Mouse (Mus musculus): Measurements from ENCODE around the gene Slc2a6. TPM values are rescaled to one million over a fixed set of nuclear protein-coding genes. Genes with fewer than 3 reads are reported as not detected.

The Slc2a6 gene
- polyA plus RNA-seq, 1 experiment, result 1.8 TPM

- WGBS, result 76% methylated on average over 4 of the region's 4 CpGs
These were observed 21.5 kb downstream of the Slc2a6 start for GRCm38 (mm10) chr2:27006255-27006654.

DNA sequence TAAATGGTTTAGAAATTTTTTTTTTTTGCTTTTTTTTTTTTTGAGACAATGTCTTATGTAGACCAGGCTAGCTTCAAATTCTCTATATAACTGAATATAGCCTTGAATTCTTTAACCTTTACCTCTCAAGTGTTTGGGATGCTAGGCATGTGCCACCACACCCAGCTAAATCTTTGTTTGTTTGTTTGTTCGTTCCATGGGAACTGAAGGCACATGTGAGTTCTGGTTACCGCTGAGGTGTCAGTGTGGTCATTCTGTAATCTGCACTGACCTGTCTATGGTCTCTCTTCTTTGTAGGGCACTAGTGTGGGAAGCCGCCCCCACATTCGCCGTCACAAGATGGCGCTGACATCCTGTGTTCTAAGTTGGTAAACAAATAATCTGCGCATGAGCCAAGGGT lies 29.8 kb downstream of the Slc2a6 start:
- no peak for DNase-seq
- no peak overlapping the region for H3K4me3 ChIP-seq (ENCODE audit: insufficient read depth, low read depth, low read length)
- 85% methylated on average over 7 of the region's 7 CpGs for WGBS
- no peaks in the 10 kb centered on the region for H3K27me3 ChIP-seq (replicated peaks; ENCODE audit: control insufficient read depth, insufficient read depth, low read length)
- no peak overlapping the region for H3K27ac ChIP-seq (ENCODE audit: insufficient read depth, low read depth, low read length)
- H3K4me1 ChIP-seq (ENCODE audit: control insufficient read depth, insufficient read depth, low read length), result no peaks in the 10 kb centered on the region
- H3K36me3 ChIP-seq (ENCODE audit: control insufficient read depth, insufficient read depth, low read length), result no peaks in the 10 kb centered on the region
- TF ChIP-seq CTCF (conservative IDR thresholded peaks at IDR 0.05; ENCODE audit: insufficient read depth, insufficient read length, low read depth, low read length), result no peak
- TF ChIP-seq POLR2A (IDR thresholded peaks at IDR 0.05; ENCODE audit: low read depth, low read length), result no peak

More at GRCm38 (mm10) chr2:27006255-27006654, 21.5 kb downstream of the Slc2a6 start:
- TF ChIP-seq POLR2A (IDR thresholded peaks at IDR 0.05; ENCODE audit: low read depth, low read length) (no peak), CTCF (conservative IDR thresholded peaks at IDR 0.05; ENCODE audit: insufficient read depth, insufficient read length, low read depth, low read length) (no peak)
- no peaks in the 10 kb centered on the region for H3K36me3 ChIP-seq (ENCODE audit: control insufficient read depth, insufficient read depth, low read length)
- peaks cover 14% of the 10 kb centered on the region; the same call in 1 of the 2 replicates for H3K4me1 ChIP-seq (ENCODE audit: control insufficient read depth, insufficient read depth, low read length)
- no peak for DNase-seq
- no peak overlapping the region for H3K27ac ChIP-seq (ENCODE audit: insufficient read depth, low read depth, low read length)
- no peaks in the 10 kb centered on the region for H3K27me3 ChIP-seq (replicated peaks; ENCODE audit: control insufficient read depth, insufficient read depth, low read length)
- no peak overlapping the region for H3K4me3 ChIP-seq (ENCODE audit: insufficient read depth, low read depth, low read length)

GRCm38 (mm10) chr2:26997498-26997897 lies 30.3 kb downstream of the Slc2a6 start:
- WGBS, result 85% methylated on average over 1 of the region's 1 CpGs
- DNase-seq, result no peak
- Histone ChIP-seq H3K27ac (ENCODE audit: insufficient read depth, low read depth, low read length) (no peak overlapping the region), H3K4me3 (ENCODE audit: insufficient read depth, low read depth, low read length) (no peak overlapping the region), H3K27me3 (replicated peaks; ENCODE audit: control insufficient read depth, insufficient read depth, low read length) (no peaks in the 10 kb centered on the region), H3K36me3 (ENCODE audit: control insufficient read depth, insufficient read depth, low read length) (no peaks in the 10 kb centered on the region), H3K4me1 (ENCODE audit: control insufficient read depth, insufficient read depth, low read length) (no peaks in the 10 kb centered on the region)
- 0 out of 2 replicates have a peak, but pooled peaks have one; percentile 13 for TF ChIP-seq CTCF (conservative IDR thresholded peaks at IDR 0.05; ENCODE audit: insufficient read depth, insufficient read length, low read depth, low read length)
- TF ChIP-seq POLR2A (IDR thresholded peaks at IDR 0.05; ENCODE audit: low read depth, low read length), result no peak

GRCm38 (mm10) chr2:26993936-26994335 lies 33.9 kb downstream of the Slc2a6 start:
- no peak for DNase-seq
- Histone ChIP-seq H3K4me3 (ENCODE audit: insufficient read depth, low read depth, low read length) (no peak overlapping the region), H3K27me3 (replicated peaks; ENCODE audit: control insufficient read depth, insufficient read depth, low read length) (no peaks in the 10 kb centered on the region), H3K27ac (ENCODE audit: insufficient read depth, low read depth, low read length) (no peak overlapping the region), H3K4me1 (ENCODE audit: control insufficient read depth, insufficient read depth, low read length) (no peaks in the 10 kb centered on the region), H3K36me3 (ENCODE audit: control insufficient read depth, insufficient read depth, low read length) (no peaks in the 10 kb centered on the region)
- WGBS, result 69% methylated on average over 3 of the region's 3 CpGs
- TF ChIP-seq POLR2A (IDR thresholded peaks at IDR 0.05; ENCODE audit: low read depth, low read length) (no peak), CTCF (conservative IDR thresholded peaks at IDR 0.05; ENCODE audit: insufficient read depth, insufficient read length, low read depth, low read length) (no peak)

DNA sequence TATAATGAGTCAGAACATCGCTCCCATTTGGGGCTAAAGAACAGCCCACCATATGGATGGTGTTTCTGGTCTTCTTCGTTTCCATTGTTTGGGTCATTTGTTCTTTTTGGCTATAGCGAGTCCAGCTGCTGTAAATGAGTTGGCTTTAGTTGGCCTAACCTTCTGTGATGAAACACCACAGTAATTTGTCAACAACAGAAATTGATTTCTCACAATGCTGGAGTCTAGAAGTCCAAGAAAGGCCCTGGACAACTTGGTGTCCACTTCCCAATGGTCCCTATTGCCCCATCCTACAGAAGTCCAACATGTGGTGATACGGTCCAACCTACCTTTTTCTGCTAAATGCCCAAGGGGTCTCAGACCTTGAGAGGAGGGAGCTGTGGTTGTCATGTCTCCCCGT lies 43.2 kb downstream of the Slc2a6 start:
- no peak for DNase-seq
- 87% methylated on average over 5 of the region's 5 CpGs for WGBS
- TF ChIP-seq POLR2A (IDR thresholded peaks at IDR 0.05; ENCODE audit: low read depth, low read length) (no peak), CTCF (conservative IDR thresholded peaks at IDR 0.05; ENCODE audit: insufficient read depth, insufficient read length, low read depth, low read length) (no peak)
- no peak overlapping the region for H3K4me3 ChIP-seq (ENCODE audit: insufficient read depth, low read depth, low read length)
- H3K27me3 ChIP-seq (replicated peaks; ENCODE audit: control insufficient read depth, insufficient read depth, low read length), result no peaks in the 10 kb centered on the region
- H3K27ac ChIP-seq (ENCODE audit: insufficient read depth, low read depth, low read length), result no peak overlapping the region
- H3K4me1 ChIP-seq (ENCODE audit: control insufficient read depth, insufficient read depth, low read length), result no peaks in the 10 kb centered on the region
- no peaks in the 10 kb centered on the region for H3K36me3 ChIP-seq (ENCODE audit: control insufficient read depth, insufficient read depth, low read length)

- no peak for TF ChIP-seq CTCF (conservative IDR thresholded peaks at IDR 0.05; ENCODE audit: insufficient read depth, insufficient read length, low read depth, low read length)
- no peak for TF ChIP-seq POLR2A (IDR thresholded peaks at IDR 0.05; ENCODE audit: low read depth, low read length)
- Histone ChIP-seq H3K27me3 (replicated peaks; ENCODE audit: control insufficient read depth, insufficient read depth, low read length) (no peaks in the 10 kb centered on the region), H3K36me3 (ENCODE audit: control insufficient read depth, insufficient read depth, low read length) (no peaks in the 10 kb centered on the region), H3K4me1 (ENCODE audit: control insufficient read depth, insufficient read depth, low read length) (no peaks in the 10 kb centered on the region), H3K4me3 (ENCODE audit: insufficient read depth, low read depth, low read length) (no peak overlapping the region), H3K27ac (ENCODE audit: insufficient read depth, low read depth, low read length) (no peak overlapping the region)
- no peak for DNase-seq
- 68% methylated on average over 2 of the region's 2 CpGs for WGBS
These were observed 43.6 kb downstream of the Slc2a6 start for GRCm38 (mm10) chr2:26984179-26984578.

DNA sequence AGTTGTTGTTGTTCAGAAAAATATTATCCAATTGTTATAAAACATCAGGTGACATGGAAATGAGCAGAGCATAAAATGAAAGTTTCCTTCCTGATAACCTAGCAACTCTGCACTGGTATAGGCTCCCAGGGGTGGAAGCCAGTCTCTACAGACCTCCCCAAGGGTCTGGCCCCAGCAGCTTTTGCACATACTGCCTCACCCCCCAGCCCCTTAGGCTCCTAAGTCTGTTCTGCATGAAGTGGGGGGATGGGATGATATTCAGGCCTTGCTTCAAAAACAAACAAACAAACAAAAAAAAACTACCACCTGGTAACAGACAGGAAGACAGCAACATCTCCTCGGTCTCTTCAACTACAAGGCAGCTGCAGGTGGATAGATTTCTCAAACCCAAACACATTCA lies 47.4 kb downstream of the Slc2a6 start:
- WGBS, result 61% methylated on average over 1 of the region's 1 CpGs
- no peak overlapping the region for H3K27ac ChIP-seq (ENCODE audit: insufficient read depth, low read depth, low read length)
- TF ChIP-seq POLR2A (IDR thresholded peaks at IDR 0.05; ENCODE audit: low read depth, low read length) (no peak), CTCF (conservative IDR thresholded peaks at IDR 0.05; ENCODE audit: insufficient read depth, insufficient read length, low read depth, low read length) (no peak)
- H3K27me3 ChIP-seq (replicated peaks; ENCODE audit: control insufficient read depth, insufficient read depth, low read length), result no peaks in the 10 kb centered on the region
- H3K36me3 ChIP-seq (ENCODE audit: control insufficient read depth, insufficient read depth, low read length), result no peaks in the 10 kb centered on the region
- no peak overlapping the region for H3K4me3 ChIP-seq (ENCODE audit: insufficient read depth, low read depth, low read length)
- H3K4me1 ChIP-seq (ENCODE audit: control insufficient read depth, insufficient read depth, low read length), result no peaks in the 10 kb centered on the region
- DNase-seq, result no peak
